Mouse (Mus musculus): ENCODE results near the gene Sorl1.

DNA sequence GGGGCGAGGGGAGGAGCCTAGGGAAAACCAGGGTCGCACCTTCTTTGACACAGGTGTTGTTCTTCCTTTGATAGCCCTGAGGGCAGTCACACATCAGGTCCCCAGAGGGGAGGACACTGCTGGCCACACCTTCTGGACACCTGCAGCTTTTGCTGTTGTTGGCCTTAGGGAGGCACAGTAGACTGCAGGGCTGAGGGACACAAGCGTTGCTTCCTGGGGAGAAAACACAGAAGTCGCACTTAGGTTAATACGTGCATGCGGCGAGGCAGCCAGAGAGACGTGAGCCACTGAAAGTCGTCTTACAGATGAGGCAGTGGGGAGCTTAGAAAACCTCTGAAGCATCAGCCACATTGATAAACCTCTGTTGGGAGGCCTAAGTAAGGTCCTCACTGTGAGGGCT is 99.8 kb downstream of the Sorl1 start:
- TF ChIP-seq POLR2A (IDR thresholded peaks at IDR 0.05; ENCODE audit: borderline replicate concordance, control insufficient read depth, low read depth, low read length) = no peak
- no peak for TF ChIP-seq CTCF (IDR thresholded peaks at IDR 0.05; ENCODE audit: control insufficient read depth, insufficient read depth, low read length)

All from bone marrow, adult 2 months (tissue).